Comparison of ENCODE assay signal across 38 mouse cellular contexts in the genomic region with DNA sequence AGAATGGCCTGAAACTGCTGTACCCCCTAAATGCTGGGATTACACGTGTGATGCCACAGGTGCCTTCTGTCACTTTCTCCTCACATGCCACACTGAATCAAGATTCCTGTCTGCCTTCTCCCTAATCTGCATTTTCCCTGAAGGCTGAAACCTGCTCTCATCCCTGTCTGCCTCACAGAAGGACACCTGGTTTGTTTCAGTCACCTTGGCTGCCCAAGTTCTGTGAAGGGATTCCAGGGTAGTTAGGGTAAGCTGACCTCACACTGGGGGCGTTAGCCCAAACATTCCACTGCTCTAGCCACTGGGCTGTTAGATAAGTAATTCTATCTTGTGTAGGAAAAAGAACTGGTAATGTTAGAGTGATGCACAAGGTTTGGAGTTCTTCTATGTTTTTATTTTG. TPM values are rescaled to one million over a fixed set of nuclear protein-coding genes. Genes with fewer than 3 reads are reported as not detected.
"Had no signal": no experiment of that assay in that cellular context is flagged by ENCODE, and none has a peak within 500 bp of the region (broad histone marks: within the 10 kb centered on the region; RNA-seq: fewer than 3 reads in every experiment).

A gene (plus strand): TSS at position 301 of the 400 bp plus-strand sequence.

- H3K27me3 ChIP-seq: embryonic facial prominence, embryonic 12.5 days; embryonic facial prominence, embryonic 13.5 days; embryonic facial prominence, embryonic 15.5 days; forebrain, embryonic 12.5 days; forebrain, embryonic 13.5 days; forebrain, embryonic 15.5 days had no signal

- H3K4me3 ChIP-seq: embryonic facial prominence, embryonic 10.5 days; embryonic facial prominence, embryonic 12.5 days; embryonic facial prominence, embryonic 13.5 days; embryonic facial prominence, embryonic 15.5 days; erythroblast, embryonic 14.5 days; forebrain, embryonic 10.5 days; forebrain, embryonic 12.5 days; forebrain, embryonic 13.5 days; forebrain, embryonic 15.5 days; gastrocnemius, adult 2 months; heart, adult 2 months had no signal

- H3K27ac ChIP-seq: embryonic facial prominence, embryonic 10.5 days; embryonic facial prominence, embryonic 12.5 days; embryonic facial prominence, embryonic 13.5 days; embryonic facial prominence, embryonic 15.5 days; forebrain, embryonic 10.5 days; forebrain, embryonic 12.5 days; forebrain, embryonic 13.5 days; forebrain, embryonic 15.5 days; gastrocnemius, adult 2 months; heart, adult 2 months had no signal

- H3K36me3 ChIP-seq: embryonic facial prominence, embryonic 10.5 days; embryonic facial prominence, embryonic 12.5 days; embryonic facial prominence, embryonic 13.5 days; embryonic facial prominence, embryonic 15.5 days; forebrain, embryonic 10.5 days; forebrain, embryonic 12.5 days; forebrain, embryonic 15.5 days had no signal

- DNase-seq: cerebellum, adult 8-10 months; cerebellum, adult 9-10 months; cerebellum, adult 9-11 months; cerebellum, postnatal 10 days; cerebellum, postnatal 14 days; cerebellum, postnatal 25 days; cerebellum, postnatal 36 days; embryo, embryonic 11 days; forebrain, postnatal 0 days; gastrocnemius, adult 2 months; gastrocnemius, postnatal 10 days; gastrocnemius, postnatal 14 days; gastrocnemius, postnatal 25 days; gastrocnemius, postnatal 36 days; heart, adult 18-20 months; heart, adult 2 months had no signal

- H3K4me1 ChIP-seq: embryonic facial prominence, embryonic 10.5 days; embryonic facial prominence, embryonic 12.5 days; embryonic facial prominence, embryonic 13.5 days; embryonic facial prominence, embryonic 15.5 days; forebrain, embryonic 10.5 days; forebrain, embryonic 12.5 days; forebrain, embryonic 13.5 days; forebrain, embryonic 15.5 days had no signal

RNA-seq across cellular contexts. Expression of the gene that starts here (rescaled TPM):
- total RNA-seq: common myeloid progenitor, adult 5-6 weeks; forebrain, postnatal 0 days; gastrocnemius, adult 18-20 months; gastrocnemius, adult 2 months; gastrocnemius, adult 8-10 months; gastrocnemius, postnatal 10 days; gastrocnemius, postnatal 14 days; gastrocnemius, postnatal 25 days; gastrocnemius, postnatal 36 days; gastrocnemius, postnatal 4 days; granulocyte monocyte progenitor cell, adult 5-6 weeks; heart, adult 18-20 months; heart, adult 2 months had no signal
- polyA plus RNA-seq: cortical plate, adult 2 months; embryonic facial prominence, embryonic 10.5 days; embryonic facial prominence, embryonic 11.5 days; embryonic facial prominence, embryonic 12.5 days; embryonic facial prominence, embryonic 13.5 days; embryonic facial prominence, embryonic 14.5 days; embryonic facial prominence, embryonic 15.5 days; erythroblast, embryonic 14.5 days; forebrain, embryonic 10.5 days; forebrain, embryonic 11.5 days; forebrain, embryonic 12.5 days; forebrain, embryonic 13.5 days; forebrain, embryonic 14.5 days; forebrain, embryonic 15.5 days; forebrain, embryonic 16.5 days; forebrain, postnatal 0 days; frontal cortex, adult 2 months; gonadal fat pad, adult 2 months; heart, adult 2 months had no signal
